Mouse (Mus musculus): ENCODE measurements around the gene Aes.
A peak's percentile ranks its signal among the peaks of the same experiment; 100 is the strongest.

Aes gene

GRCm38 (mm10) chr10:81559163-81559626 is at the start of gene Aes:
Gene Aes (plus strand): TSS chr10:81559488.
- DNase-seq (ENCODE audit: low spot score) = peak; percentile 74

GRCm38 (mm10) chr10:81510246-81510810 is 49.0 kb upstream of the Aes start:
- no peak for DNase-seq (ENCODE audit: low spot score)

GRCm38 (mm10) chr10:81513798-81514197 is 45.5 kb upstream of the Aes start:
- DNase-seq (ENCODE audit: low spot score) = no peak

GRCm38 (mm10) chr10:81517227-81517626 is 42.1 kb upstream of the Aes start:
- no peak for DNase-seq (ENCODE audit: low spot score)

GRCm38 (mm10) chr10:81518546-81518945 is 40.7 kb upstream of the Aes start:
- peak; percentile 65 for DNase-seq (ENCODE audit: low spot score)

GRCm38 (mm10) chr10:81519227-81519977 is 39.9 kb upstream of the Aes start:
- DNase-seq (ENCODE audit: low spot score) = no peak

GRCm38 (mm10) chr10:81519978-81520365 is 39.3 kb upstream of the Aes start:
- no peak for DNase-seq (ENCODE audit: low spot score)

GRCm38 (mm10) chr10:81523142-81523541 is 36.1 kb upstream of the Aes start:
- DNase-seq (ENCODE audit: low spot score) = no peak

GRCm38 (mm10) chr10:81523570-81523969 is 35.7 kb upstream of the Aes start:
- DNase-seq (ENCODE audit: low spot score) = no peak

- DNase-seq (ENCODE audit: low spot score) = peak; percentile 61
These were observed 35.2 kb upstream of the Aes start, which contains the start of gene Gna15 for GRCm38 (mm10) chr10:81524051-81524605. Gene Gna15 (minus strand): TSS chr10:81524225.

GRCm38 (mm10) chr10:81525017-81525694 is 34.1 kb upstream of the Aes start:
- no peak for DNase-seq (ENCODE audit: low spot score)

GRCm38 (mm10) chr10:81526779-81527178 is 32.5 kb upstream of the Aes start:
- DNase-seq (ENCODE audit: low spot score) = peak; percentile 78

- no peak for DNase-seq (ENCODE audit: low spot score)
These were observed 24.5 kb upstream of the Aes start for GRCm38 (mm10) chr10:81534826-81535225.

- no peak for DNase-seq (ENCODE audit: low spot score)
These were observed 22.6 kb upstream of the Aes start for GRCm38 (mm10) chr10:81536734-81537133.

GRCm38 (mm10) chr10:81537429-81537828 is 21.9 kb upstream of the Aes start:
- DNase-seq (ENCODE audit: low spot score) = no peak

- DNase-seq (ENCODE audit: low spot score) = no peak
These were observed 20.8 kb upstream of the Aes start for GRCm38 (mm10) chr10:81538321-81539048.

GRCm38 (mm10) chr10:81541363-81541762 is 17.9 kb upstream of the Aes start:
- no peak for DNase-seq (ENCODE audit: low spot score)

- DNase-seq (ENCODE audit: low spot score) = no peak
These were observed 17.5 kb upstream of the Aes start for GRCm38 (mm10) chr10:81541803-81542202.

GRCm38 (mm10) chr10:81542727-81543460 is 16.4 kb upstream of the Aes start:
- DNase-seq (ENCODE audit: low spot score) = no peak

GRCm38 (mm10) chr10:81543633-81544032 is 15.7 kb upstream of the Aes start:
- DNase-seq (ENCODE audit: low spot score) = no peak

Data from layer of hippocampus, adult 11-12 months (tissue).